Mouse (Mus musculus): ENCODE measurements around the gene Il9.

Il9 gene

GRCm38 (mm10) chr13:56482146-56482545 is at the start of gene Il9:
Il9 (minus strand) TSS chr13:56482246.
- no peak for DNase-seq

GRCm38 (mm10) chr13:56529685-56530084 is 47.6 kb upstream of the Il9 start:
- no peak for DNase-seq

DNA sequence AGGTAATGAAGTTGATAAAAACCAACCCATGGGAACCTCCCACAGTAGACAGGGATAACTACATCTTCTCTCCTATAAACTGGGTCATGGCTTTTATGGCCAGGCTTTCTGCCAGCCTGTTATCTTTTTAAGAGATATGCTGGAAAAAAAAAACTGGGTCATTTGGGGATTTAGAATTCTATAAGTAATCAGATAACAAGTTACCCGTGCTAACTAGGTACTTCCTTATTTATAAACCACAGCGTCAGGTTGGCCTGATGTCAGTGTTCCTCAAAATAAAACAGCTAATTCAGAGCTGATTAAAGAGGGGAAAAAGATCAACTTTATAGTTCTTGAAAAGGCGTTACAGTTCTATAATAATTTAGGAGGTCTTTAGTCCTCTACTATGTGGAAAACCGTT is 47.0 kb upstream of the Il9 start:
- DNase-seq: no peak

DNA sequence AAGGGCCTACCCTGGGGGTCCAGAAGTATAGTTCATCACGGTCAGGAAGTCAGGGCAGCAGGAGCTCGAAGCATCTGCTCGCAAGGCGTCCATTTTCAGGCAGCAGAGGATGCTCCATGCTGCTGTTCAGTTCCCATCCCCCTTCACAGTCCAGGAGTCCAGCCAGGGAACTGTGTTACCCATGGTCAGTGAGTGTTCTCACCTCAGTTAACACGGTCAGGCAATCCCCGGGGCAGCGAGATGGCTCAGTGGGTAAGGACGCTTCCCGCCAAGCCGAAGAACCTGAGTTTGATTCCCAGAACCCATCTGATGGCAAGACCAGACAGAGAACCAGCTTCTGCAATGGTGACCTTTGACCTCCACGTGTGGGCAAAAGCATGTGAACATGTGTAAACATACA is 46.2 kb upstream of the Il9 start:
- no peak for DNase-seq

GRCm38 (mm10) chr13:56527846-56528245 is 45.8 kb upstream of the Il9 start:
- no peak for DNase-seq

DNA sequence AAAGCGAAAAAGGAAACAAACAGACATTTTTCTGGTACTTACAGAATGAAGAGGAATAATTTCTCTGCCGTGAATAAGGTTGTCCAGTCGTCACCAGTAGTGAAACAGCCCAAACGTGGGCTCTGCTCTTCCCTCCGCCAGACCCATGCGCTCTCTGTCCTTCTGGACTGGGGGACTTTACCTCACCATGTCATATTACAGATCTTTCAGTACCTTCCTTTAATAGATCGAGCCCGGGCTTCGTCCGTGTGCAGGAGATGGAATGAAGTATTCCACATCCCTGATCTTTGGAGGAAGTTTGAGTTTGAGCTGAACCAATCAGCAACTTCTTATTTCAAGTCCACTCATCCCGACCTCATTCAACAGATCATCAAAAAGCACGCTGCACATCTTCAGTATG is 44.8 kb upstream of the Il9 start:
- DNase-seq: no peak

GRCm38 (mm10) chr13:56522821-56523167 is 40.7 kb upstream of the Il9 start:
- DNase-seq: no peak

DNA sequence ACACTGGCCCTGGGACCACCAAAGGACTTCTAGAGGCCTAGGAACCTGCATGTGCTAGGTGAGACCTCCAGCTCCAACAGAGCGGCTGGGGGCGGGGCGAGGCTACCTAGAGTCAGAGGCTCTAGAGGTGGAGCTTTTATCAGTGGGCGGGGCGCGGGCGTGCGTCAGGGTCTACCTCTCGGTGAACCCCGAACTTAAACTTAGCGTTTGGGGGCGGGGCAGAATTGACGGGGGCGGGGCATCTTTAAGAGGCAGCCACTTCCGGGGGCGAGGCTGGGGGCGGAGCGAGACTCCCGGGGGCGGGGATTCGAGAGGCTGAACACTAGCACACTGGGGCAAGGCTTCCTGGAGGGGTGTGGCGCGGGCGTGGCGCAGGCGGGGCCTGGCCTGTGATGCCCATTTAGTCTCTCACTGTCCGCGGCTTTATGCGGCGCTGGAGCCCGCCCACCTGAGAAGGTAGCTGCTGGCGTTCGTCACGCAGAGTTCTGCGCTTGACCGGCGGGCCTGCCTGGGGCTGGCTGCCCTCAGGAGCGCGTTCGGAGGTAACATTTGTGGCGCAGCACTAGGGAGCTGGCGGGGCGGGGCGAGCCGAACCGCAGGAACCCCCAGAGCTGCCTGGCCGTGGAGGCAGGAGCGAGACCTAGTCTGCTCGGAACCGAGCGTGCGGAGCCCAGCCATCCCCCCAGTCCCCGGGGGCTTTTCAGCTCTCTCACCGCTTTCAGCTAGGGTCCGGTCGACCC is 40.2 kb upstream of the Il9 start, which contains the start of gene Fbxl21:
Gene Fbxl21, plus strand, starts transcription at position 392 of the 740 bp plus-strand sequence.
- DNase-seq: peak; percentile 96 to 97

DNA sequence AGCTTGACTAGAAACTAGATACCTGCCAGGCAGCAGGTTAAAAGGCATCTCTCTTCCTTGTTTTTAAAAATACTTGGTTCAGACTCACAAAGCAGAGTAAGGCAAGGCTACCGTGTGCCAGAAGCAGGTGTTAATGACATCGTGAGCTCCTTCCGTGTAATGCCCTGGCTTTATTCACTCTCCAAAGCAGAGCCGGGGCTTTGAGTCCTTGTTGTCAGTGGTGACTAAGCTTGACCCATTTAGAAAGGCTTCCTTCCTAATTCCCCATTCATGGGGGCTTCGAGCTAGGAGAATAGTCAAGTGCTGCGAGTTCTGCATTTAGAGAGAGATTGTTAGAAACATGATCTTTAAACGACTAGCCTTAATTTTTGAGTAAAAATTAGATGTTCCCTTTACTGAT is 34.8 kb upstream of the Il9 start:
- no peak for DNase-seq

DNA sequence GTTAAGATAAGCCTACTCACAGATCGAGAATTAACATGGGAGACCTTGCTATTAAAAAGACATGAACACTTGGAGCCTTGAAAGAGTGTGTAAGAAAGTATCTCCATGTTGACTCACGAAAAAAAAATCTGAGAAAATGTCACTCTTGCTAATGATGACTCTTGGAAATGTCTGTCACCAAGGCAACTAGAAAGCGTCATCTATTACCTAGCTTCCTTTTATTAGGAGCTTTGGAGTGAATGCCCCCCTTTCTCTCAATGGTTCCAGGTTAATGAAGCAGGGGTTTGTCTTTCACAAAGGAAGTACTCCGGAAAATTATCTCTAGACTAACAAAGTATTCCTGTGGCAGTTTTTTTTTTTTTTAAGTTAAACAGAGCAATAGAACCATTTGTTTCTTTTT is 34.3 kb upstream of the Il9 start:
- DNase-seq: no peak

- DNase-seq: no peak
Measured at GRCm38 (mm10) chr13:56513595-56513994, 31.5 kb upstream of the Il9 start.

DNA sequence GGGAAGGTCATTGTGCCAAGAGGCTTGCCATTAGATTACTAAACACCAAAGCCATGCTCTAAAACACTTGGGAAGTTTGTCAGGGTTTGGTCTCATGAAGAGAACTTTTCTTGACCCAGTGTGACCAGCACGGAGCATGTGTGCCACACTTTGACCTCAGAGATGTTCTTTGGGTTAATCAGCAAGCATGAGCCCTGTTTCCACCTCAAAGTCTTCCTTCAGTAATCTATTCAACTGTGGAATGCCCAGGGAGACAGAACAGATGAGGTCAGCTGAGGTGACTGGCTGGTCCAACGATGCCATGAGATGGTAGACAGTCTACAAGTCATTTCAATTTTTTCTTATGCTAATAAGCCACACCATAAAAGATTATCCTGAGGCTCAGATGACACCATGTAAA is 27.8 kb upstream of the Il9 start:
- DNase-seq: no peak

- no peak for DNase-seq
Measured at GRCm38 (mm10) chr13:56506871-56507496, 24.9 kb upstream of the Il9 start.

DNA sequence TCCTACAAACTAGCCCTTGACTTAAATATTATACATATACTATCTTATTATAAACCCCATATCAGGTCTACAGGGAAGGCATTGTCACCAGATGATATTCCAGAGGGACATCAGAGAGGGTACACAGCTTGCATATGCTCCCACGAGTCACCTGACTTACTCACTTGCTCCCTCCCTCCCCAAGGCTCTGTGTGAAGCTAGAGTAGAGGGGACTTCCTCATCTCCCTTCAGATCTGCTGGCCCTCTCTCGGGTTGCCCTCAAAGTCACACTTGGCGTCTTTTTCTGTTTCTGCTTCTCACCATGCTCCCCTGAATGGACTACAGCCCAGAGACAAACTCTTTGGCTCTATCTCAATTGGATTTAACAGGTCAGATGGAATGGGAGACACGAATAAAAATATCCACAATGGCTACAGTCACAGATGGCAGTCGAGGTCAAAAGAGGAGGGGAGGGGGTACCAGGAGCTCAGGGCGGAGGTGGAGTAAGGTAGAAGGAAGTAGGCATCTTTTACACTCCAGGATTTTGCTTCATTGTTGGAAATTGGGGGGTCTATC is 19.9 kb upstream of the Il9 start:
- no peak for DNase-seq

DNA sequence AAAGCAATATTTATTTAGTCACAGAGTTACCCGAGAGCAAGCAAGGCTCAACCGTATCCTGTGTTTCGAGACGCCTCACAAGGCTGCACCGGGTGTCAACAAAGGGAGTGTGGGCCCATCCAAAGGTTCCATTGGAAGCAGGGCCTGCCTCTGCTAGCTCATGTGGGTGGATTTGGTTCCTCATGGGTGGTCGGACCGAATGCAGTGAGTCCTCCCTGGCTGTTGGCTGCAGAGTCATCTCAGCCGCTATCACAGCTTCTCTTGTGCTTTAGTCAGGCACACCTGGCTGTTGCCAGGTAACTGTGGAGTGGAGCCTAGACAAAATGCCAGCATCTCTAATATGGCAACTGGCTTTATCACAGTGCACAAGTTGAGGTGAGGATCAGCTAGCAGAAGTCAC is 18.6 kb upstream of the Il9 start:
- DNase-seq: no peak

DNA sequence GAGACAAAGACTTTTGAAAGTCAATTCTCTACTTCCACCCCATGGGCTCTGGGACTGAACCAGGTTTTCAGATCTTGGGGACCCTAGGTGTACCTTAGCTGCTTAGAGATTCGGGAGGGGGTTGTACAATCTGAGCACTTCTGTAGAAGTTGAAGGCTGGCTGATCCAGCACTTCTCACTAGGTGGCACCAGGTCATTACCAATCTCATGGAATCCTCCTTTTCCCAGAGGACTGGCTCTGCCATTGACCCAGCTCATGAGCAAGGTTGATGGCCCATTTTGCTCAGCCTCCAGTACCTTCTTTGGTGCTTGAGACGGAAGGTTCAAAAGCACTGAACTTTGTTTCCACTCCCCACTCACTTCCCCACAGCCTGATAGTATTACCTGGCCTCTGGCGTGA is 18.1 kb upstream of the Il9 start:
- no peak for DNase-seq

GRCm38 (mm10) chr13:56494440-56494839 is 12.4 kb upstream of the Il9 start:
- no peak for DNase-seq

DNA sequence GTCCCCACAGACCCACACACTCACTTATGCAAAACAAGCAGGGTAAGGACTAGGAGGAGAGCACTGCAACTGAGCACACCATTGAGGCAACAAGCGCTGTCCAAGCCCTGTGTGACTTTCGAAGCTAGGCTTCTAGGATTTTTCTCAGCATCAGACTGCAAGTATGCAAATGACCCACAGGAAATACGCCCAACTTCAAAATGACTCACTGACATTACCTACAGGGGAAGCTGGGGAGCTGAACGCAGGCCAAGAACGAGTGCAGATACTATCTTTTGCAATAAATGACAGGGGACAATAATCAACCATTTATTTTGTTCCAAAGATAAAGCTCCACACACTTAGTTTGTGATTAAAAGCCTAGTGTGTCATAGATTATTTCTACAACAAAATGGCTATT is 6.0 kb upstream of the Il9 start:
- no peak for DNase-seq

DNA sequence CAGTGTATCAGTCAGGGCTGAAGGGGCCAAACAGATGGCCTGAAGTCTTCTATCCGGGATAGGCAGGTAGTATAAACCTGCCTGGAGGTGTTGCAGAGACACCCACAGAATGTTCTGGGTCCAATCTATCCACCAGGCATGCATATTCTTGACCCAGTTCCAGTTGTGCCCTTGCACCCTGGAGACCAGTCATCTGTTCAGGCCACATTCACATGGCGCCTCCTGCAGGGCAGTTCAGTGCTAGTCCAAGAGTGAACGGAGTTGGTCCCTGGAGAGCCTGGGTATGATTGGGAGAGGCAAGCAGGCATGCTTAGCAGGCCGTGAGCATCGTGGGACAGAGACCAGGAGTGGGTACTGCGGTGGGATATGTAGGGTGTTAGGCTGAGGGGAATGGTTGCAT is 4.0 kb downstream of the Il9 start:
- no peak for DNase-seq

GRCm38 (mm10) chr13:56477271-56477670 is 4.8 kb downstream of the Il9 start:
- peak; percentile 7 to 12 for DNase-seq

GRCm38 (mm10) chr13:56476790-56477189 is 5.3 kb downstream of the Il9 start:
- peak in 1 of 2 experiments; percentile 17 for DNase-seq

GRCm38 (mm10) chr13:56475363-56475762 is 6.7 kb downstream of the Il9 start:
- DNase-seq: peak; percentile 27 to 48

DNA sequence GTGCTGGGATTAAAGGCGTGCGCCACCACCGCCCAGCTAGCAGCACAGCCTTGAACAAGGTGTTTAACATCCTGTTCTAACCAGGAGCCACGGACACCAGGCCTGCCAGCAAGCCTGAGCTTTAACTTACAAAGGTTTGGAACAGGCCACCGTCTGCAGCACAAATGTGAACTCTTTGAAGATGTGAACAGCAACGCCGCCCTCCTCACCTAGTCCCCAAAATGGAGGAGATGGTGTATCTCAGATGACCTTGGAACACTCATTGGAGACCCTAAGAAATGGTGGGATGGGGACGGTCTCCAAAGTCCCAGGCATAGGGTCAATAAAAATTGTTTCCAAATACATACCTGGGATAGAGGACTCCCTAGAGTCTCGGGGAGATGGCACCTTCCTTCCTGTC is 9.4 kb downstream of the Il9 start:
- DNase-seq: no peak

- DNase-seq: peak; percentile 43 to 62
Measured at GRCm38 (mm10) chr13:56471951-56472350, 10.1 kb downstream of the Il9 start.

GRCm38 (mm10) chr13:56471211-56471610 is 10.8 kb downstream of the Il9 start:
- no peak for DNase-seq

Data from lung, adult 18-20 months (tissue).